ENCODE assay signal across 23 mouse cellular contexts in the genomic region with DNA sequence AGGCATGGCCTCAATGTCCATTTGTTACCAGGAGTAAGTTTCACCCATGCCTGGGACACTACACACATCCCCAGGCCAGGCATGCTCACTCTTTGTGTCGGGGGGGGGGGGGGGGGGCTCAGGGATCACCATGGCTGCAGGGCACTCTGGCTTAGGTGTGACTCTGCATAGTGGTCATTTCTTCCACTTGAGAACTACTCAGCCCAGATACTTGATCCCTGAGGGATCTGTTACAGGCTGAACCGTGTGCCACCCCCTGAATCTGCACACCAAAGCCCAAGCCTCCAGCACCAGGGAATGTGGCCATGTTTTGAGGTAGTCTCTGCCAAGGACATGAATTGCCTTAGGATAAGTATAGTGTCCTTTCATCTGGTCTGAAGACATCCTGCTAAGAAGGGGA.
"Had no signal": no experiment of that assay in that cellular context is flagged by ENCODE, and none has a peak within 500 bp of the region (broad histone marks: within the 10 kb centered on the region; RNA-seq: fewer than 3 reads in every experiment).

No protein-coding gene starts in this region.

- DNase-seq: kidney, adult 8-10 months; kidney, postnatal 10 days; kidney, postnatal 36 days; left cerebral cortex, postnatal 4 days; liver, postnatal 0 days; lung, embryonic 14.5 days; right cerebral cortex, adult 18-20 months; right cerebral cortex, postnatal 14 days; right cerebral cortex, postnatal 4 days; spleen, adult 18-20 months; thymus, adult 2 months; thymus, postnatal 14 days; thymus, postnatal 4 days had no signal

- H3K4me3 ChIP-seq: kidney, embryonic 15.5 days; limb, embryonic 12.5 days; limb, embryonic 15.5 days; megakaryocyte, embryonic 14.5 days; midbrain, embryonic 12.5 days; midbrain, embryonic 15.5 days; neural tube, embryonic 12.5 days; neural tube, embryonic 15.5 days; stomach, embryonic 15.5 days had no signal

- H3K27ac ChIP-seq: kidney, embryonic 15.5 days; limb, embryonic 15.5 days; liver, embryonic 14.5 days; midbrain, embryonic 12.5 days; midbrain, embryonic 15.5 days; neural tube, embryonic 12.5 days; neural tube, embryonic 15.5 days had no signal

- ATAC-seq: liver, postnatal 0 days; midbrain, embryonic 15.5 days had no signal

- H3K36me3 ChIP-seq: kidney, embryonic 15.5 days; limb, embryonic 15.5 days; midbrain, embryonic 12.5 days; midbrain, embryonic 15.5 days; neural tube, embryonic 12.5 days; neural tube, embryonic 15.5 days; stomach, embryonic 15.5 days had no signal

- H3K4me1 ChIP-seq: megakaryocyte, embryonic 14.5 days had no signal

- H3K9me3 ChIP-seq: kidney, embryonic 15.5 days; limb, embryonic 12.5 days; limb, embryonic 15.5 days; megakaryocyte, embryonic 14.5 days; midbrain, embryonic 12.5 days; midbrain, embryonic 15.5 days; neural tube, embryonic 12.5 days; neural tube, embryonic 15.5 days; stomach, embryonic 15.5 days had no signal

- H3K27me3 ChIP-seq: limb, embryonic 12.5 days; limb, embryonic 15.5 days; stomach, embryonic 15.5 days had no signal
